Comparison of ENCODE assay signal across 19 mouse cellular contexts in genomic region chr1:121390421-121390820, GRCm38 (mm10). TPM values are rescaled to one million over a fixed set of nuclear protein-coding genes. Genes with fewer than 3 reads are reported as not detected.
DNase-seq lines count a peak whose midpoint lies in the region; ATAC-seq lines count a peak whose summit lies in the region.
"Had no signal": no experiment of that assay in that cellular context is flagged by ENCODE, and none has a peak within 500 bp of the region (broad histone marks: within the 10 kb centered on the region; RNA-seq: fewer than 3 reads in every experiment).

No protein-coding gene starts in this region.

- 0 out of 2 replicates have a peak, but pooled peaks have one; percentile 8 for ATAC-seq in forebrain, embryonic 14.5 days
- peak; percentile 7; the same call in 1 of the 2 replicates for ATAC-seq in midbrain, embryonic 14.5 days (ENCODE audit: low FRiP score, low TSS enrichment)
- ATAC-seq in midbrain, embryonic 11.5 days (ENCODE audit: low FRiP score), result no peak
- ATAC-seq in hindbrain, embryonic 16.5 days, result peak; percentile 25; the same call in 1 of the 2 replicates
- ATAC-seq: intestine, embryonic 16.5 days had no signal

- H3K36me3 ChIP-seq in forebrain, embryonic 14.5 days (ENCODE audit: control insufficient read depth, insufficient read depth, low read length), result no peaks in the 10 kb centered on the region
- H3K36me3 ChIP-seq in forebrain, embryonic 10.5 days (replicated peaks), result no peaks in the 10 kb centered on the region
- H3K36me3 ChIP-seq in midbrain, embryonic 14.5 days (ENCODE audit: control insufficient read depth, insufficient read depth, low read length), result no peaks in the 10 kb centered on the region
- no peaks in the 10 kb centered on the region for H3K36me3 ChIP-seq in midbrain, embryonic 11.5 days (ENCODE audit: control insufficient read depth, insufficient read depth, low read length)
- H3K36me3 ChIP-seq in hindbrain, embryonic 16.5 days (ENCODE audit: control insufficient read depth, insufficient read depth, low read length), result no peaks in the 10 kb centered on the region
- H3K36me3 ChIP-seq: heart, embryonic 12.5 days; limb, embryonic 12.5 days; liver, embryonic 13.5 days; lung, embryonic 15.5 days had no signal

- H3K9ac ChIP-seq in forebrain, embryonic 14.5 days (ENCODE audit: low read length), result no peak overlapping the region
- H3K9ac ChIP-seq in midbrain, embryonic 14.5 days (replicated peaks; ENCODE audit: low read length), result no peak overlapping the region
- no peak overlapping the region for H3K9ac ChIP-seq in midbrain, embryonic 11.5 days (ENCODE audit: low read length)
- H3K9ac ChIP-seq in hindbrain, embryonic 16.5 days (ENCODE audit: low read depth, low read length), result no peak overlapping the region
- H3K9ac ChIP-seq: heart, embryonic 12.5 days; limb, embryonic 12.5 days; liver, embryonic 13.5 days; lung, embryonic 15.5 days had no signal

- H3K4me2 ChIP-seq in forebrain, embryonic 14.5 days (ENCODE audit: low read length), result peak overlapping the region; percentile 16; the same call in 1 of the 2 replicates
- H3K4me2 ChIP-seq in midbrain, embryonic 14.5 days (ENCODE audit: low read length), result peak overlapping the region; percentile 37
- H3K4me2 ChIP-seq in midbrain, embryonic 11.5 days, result no peak overlapping the region
- H3K4me2 ChIP-seq in hindbrain, embryonic 16.5 days (ENCODE audit: low read length), result peak overlapping the region; percentile 42
- H3K4me2 ChIP-seq: heart, embryonic 12.5 days; limb, embryonic 12.5 days; liver, embryonic 13.5 days; lung, embryonic 15.5 days had no signal

- no peaks in the 10 kb centered on the region for H3K27me3 ChIP-seq in forebrain, embryonic 14.5 days (replicated peaks; ENCODE audit: control insufficient read depth, insufficient read depth, low read length)
- H3K27me3 ChIP-seq in forebrain, embryonic 10.5 days (ENCODE audit: poor library complexity, severe bottlenecking), result no peaks in the 10 kb centered on the region
- no peaks in the 10 kb centered on the region for H3K27me3 ChIP-seq in midbrain, embryonic 14.5 days (ENCODE audit: control insufficient read depth, insufficient read depth, low read length)
- H3K27me3 ChIP-seq in midbrain, embryonic 11.5 days (ENCODE audit: control insufficient read depth, insufficient read depth, low read length), result no peaks in the 10 kb centered on the region
- H3K27me3 ChIP-seq in hindbrain, embryonic 16.5 days (replicated peaks; ENCODE audit: control insufficient read depth, insufficient read depth, low read length), result no peaks in the 10 kb centered on the region
- H3K27me3 ChIP-seq: heart, embryonic 12.5 days; limb, embryonic 12.5 days; liver, embryonic 13.5 days; lung, embryonic 15.5 days had no signal

- 33% methylated on average over 13 of the region's 13 CpGs for WGBS in forebrain, embryonic 14.5 days
- WGBS in forebrain, embryonic 10.5 days, result 83% methylated on average over 13 of the region's 13 CpGs
- 31% methylated on average over 13 of the region's 13 CpGs for WGBS in midbrain, embryonic 14.5 days
- 75% methylated on average over 13 of the region's 13 CpGs for WGBS in midbrain, embryonic 11.5 days
- WGBS in hindbrain, embryonic 16.5 days, result 32% methylated on average over 13 of the region's 13 CpGs

- peak; percentile 62 for DNase-seq in forebrain, embryonic 14.5 days (ENCODE audit: low spot score)
- no peak for DNase-seq in forebrain, embryonic 10.5 days (ENCODE audit: extremely low spot score, low spot score)
- DNase-seq in midbrain, embryonic 14.5 days, result peak; percentile 47
- no peak for DNase-seq in midbrain, embryonic 11.5 days (ENCODE audit: low spot score, missing footprints)
- no peak for DNase-seq in kidney, adult 8-10 months
- DNase-seq in right cerebral cortex, postnatal 36 days (ENCODE audit: low spot score in 2 of 2), result no peak
- DNase-seq: adrenal gland, adult 8-10 months; cerebellum, postnatal 14 days; gastrocnemius, adult 2 months; heart, adult 11 months; heart, postnatal 36 days; liver, embryonic 13.5 days; lung, postnatal 4 days; thymus, postnatal 14 days had no signal

- H3K4me1 ChIP-seq in forebrain, embryonic 14.5 days (ENCODE audit: control insufficient read depth, insufficient read depth, low read length), result peaks cover 19% of the 10 kb centered on the region
- peaks cover 12% of the 10 kb centered on the region for H3K4me1 ChIP-seq in forebrain, embryonic 10.5 days
- peaks cover 9% of the 10 kb centered on the region; the same call in 1 of the 2 replicates for H3K4me1 ChIP-seq in midbrain, embryonic 14.5 days (ENCODE audit: control insufficient read depth, insufficient read depth, low read length)
- H3K4me1 ChIP-seq in midbrain, embryonic 11.5 days (ENCODE audit: control insufficient read depth, insufficient read depth, low read length), result no peaks in the 10 kb centered on the region
- peaks cover 14% of the 10 kb centered on the region for H3K4me1 ChIP-seq in hindbrain, embryonic 16.5 days (ENCODE audit: control insufficient read depth, insufficient read depth, low read depth, low read length)
- H3K4me1 ChIP-seq: heart, embryonic 12.5 days; liver, embryonic 13.5 days had no signal

- no peaks in the 10 kb centered on the region for H3K9me3 ChIP-seq in forebrain, embryonic 14.5 days (replicated peaks; ENCODE audit: control insufficient read depth, low read length)
- H3K9me3 ChIP-seq in forebrain, embryonic 10.5 days, result no peaks in the 10 kb centered on the region
- no peaks in the 10 kb centered on the region for H3K9me3 ChIP-seq in midbrain, embryonic 14.5 days (ENCODE audit: control insufficient read depth, low read length)
- no peaks in the 10 kb centered on the region for H3K9me3 ChIP-seq in midbrain, embryonic 11.5 days (ENCODE audit: control insufficient read depth, low read length)
- H3K9me3 ChIP-seq in hindbrain, embryonic 16.5 days (ENCODE audit: control insufficient read depth, low read length), result no peaks in the 10 kb centered on the region
- H3K9me3 ChIP-seq: limb, embryonic 12.5 days; liver, embryonic 13.5 days; lung, embryonic 15.5 days had no signal

- no peak overlapping the region for H3K4me3 ChIP-seq in forebrain, embryonic 14.5 days (ENCODE audit: low read depth, low read length)
- H3K4me3 ChIP-seq in forebrain, embryonic 10.5 days, result no peak overlapping the region
- H3K4me3 ChIP-seq in midbrain, embryonic 14.5 days (replicated peaks; ENCODE audit: low read depth, low read length), result no peak overlapping the region
- no peak overlapping the region for H3K4me3 ChIP-seq in midbrain, embryonic 11.5 days (ENCODE audit: low read depth, low read length)
- H3K4me3 ChIP-seq in hindbrain, embryonic 16.5 days (ENCODE audit: low read length), result no peak overlapping the region
- H3K4me3 ChIP-seq: gastrocnemius, adult 2 months; heart, embryonic 12.5 days; limb, embryonic 12.5 days; liver, embryonic 13.5 days; lung, embryonic 15.5 days had no signal

- peak overlapping the region; percentile 21; the same call in 1 of the 2 replicates for H3K27ac ChIP-seq in forebrain, embryonic 14.5 days (ENCODE audit: low read depth, low read length)
- no peak overlapping the region for H3K27ac ChIP-seq in forebrain, embryonic 10.5 days
- no peak overlapping the region for H3K27ac ChIP-seq in midbrain, embryonic 14.5 days (replicated peaks; ENCODE audit: low read depth, low read length)
- no peak overlapping the region for H3K27ac ChIP-seq in midbrain, embryonic 11.5 days (ENCODE audit: low read depth, low read length)
- H3K27ac ChIP-seq in hindbrain, embryonic 16.5 days (ENCODE audit: low read depth, low read length), result no peak overlapping the region
- H3K27ac ChIP-seq: gastrocnemius, adult 2 months; limb, embryonic 12.5 days; liver, embryonic 13.5 days; lung, embryonic 15.5 days had no signal

RNA-seq across cellular contexts. Expression of gene Ccdc93, which starts 40.4 kb away (rescaled TPM):
- 5.8 and 8.2 TPM in 2 replicates for polyA plus RNA-seq in forebrain, embryonic 14.5 days (2014; fragmentation: Nextera tagmentation; extraction: Ambion mirVana)
- 12.1 and 12.9 TPM in 2 replicates for polyA plus RNA-seq in forebrain, embryonic 10.5 days (2016; fragmentation: Nextera tagmentation; extraction: Ambion mirVana)
- polyA plus RNA-seq in midbrain, embryonic 14.5 days (2014; fragmentation: Nextera tagmentation; extraction: Ambion mirVana), result 10.6 and 11.5 TPM in 2 replicates
- polyA plus RNA-seq in midbrain, embryonic 11.5 days (2014; fragmentation: Nextera tagmentation; extraction: Ambion mirVana), result 9.7 and 11.1 TPM in 2 replicates
- 11.0 and 11.7 TPM in 2 replicates for polyA plus RNA-seq in hindbrain, embryonic 16.5 days (2015; fragmentation: Nextera tagmentation; extraction: Ambion mirVana)

RNA-seq across cellular contexts. Expression of gene Insig2, which starts 58.0 kb away (rescaled TPM):
- 23.8 and 31.4 TPM in 2 replicates for polyA plus RNA-seq in forebrain, embryonic 14.5 days (2014; fragmentation: Nextera tagmentation; extraction: Ambion mirVana)
- 19.0 and 20.9 TPM in 2 replicates for polyA plus RNA-seq in forebrain, embryonic 10.5 days (2016; fragmentation: Nextera tagmentation; extraction: Ambion mirVana)
- polyA plus RNA-seq in midbrain, embryonic 14.5 days (2014; fragmentation: Nextera tagmentation; extraction: Ambion mirVana), result 28.6 and 30.5 TPM in 2 replicates
- 16.9 and 17.8 TPM in 2 replicates for polyA plus RNA-seq in midbrain, embryonic 11.5 days (2014; fragmentation: Nextera tagmentation; extraction: Ambion mirVana)
- polyA plus RNA-seq in hindbrain, embryonic 16.5 days (2015; fragmentation: Nextera tagmentation; extraction: Ambion mirVana), result 39.8 and 46.8 TPM in 2 replicates

Comparison
In these comparisons a context has a peak if more than half of its experiments do, and no peak if none do; other contexts are left out.
1. DNase-seq: peak in forebrain, embryonic 14.5 days (single experiment) and midbrain, embryonic 14.5 days (single experiment); none in forebrain, embryonic 10.5 days (single experiment), midbrain, embryonic 11.5 days (single experiment), kidney, adult 8-10 months (0 of 2) and right cerebral cortex, postnatal 36 days (0 of 2).